Mouse (Mus musculus) ovary, postnatal 36 days (tissue): Measurements from ENCODE around the gene Fam185a.

ENCODE experiments used
- DNase-seq: peaks from one replicate; pipeline ENCODE4 v3.0.0; 2022; ENCODE audit warnings: low spot score, mixed read lengths

The Fam185a gene

DNA sequence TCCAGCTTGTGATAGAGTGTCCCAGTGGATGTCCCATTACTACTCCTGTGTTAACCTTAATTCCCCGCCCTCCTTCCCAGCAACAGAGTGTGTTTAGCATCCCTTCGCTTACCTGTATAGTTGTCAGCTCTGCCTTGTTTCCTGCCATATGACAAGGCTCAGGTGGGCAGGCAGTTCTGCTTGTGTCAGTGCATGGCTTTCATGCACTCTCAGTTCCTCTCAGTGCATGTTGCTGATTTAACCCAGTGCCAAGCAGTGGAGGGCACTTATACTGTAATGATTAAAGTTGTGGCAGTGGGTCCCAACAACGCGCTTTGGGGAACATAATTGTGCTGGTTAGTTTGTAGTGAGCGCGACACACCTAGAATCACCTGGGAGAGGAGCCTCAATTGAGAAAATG lies 1.9 kb downstream of the Fam185a start:
- DNase-seq = no peak

DNA sequence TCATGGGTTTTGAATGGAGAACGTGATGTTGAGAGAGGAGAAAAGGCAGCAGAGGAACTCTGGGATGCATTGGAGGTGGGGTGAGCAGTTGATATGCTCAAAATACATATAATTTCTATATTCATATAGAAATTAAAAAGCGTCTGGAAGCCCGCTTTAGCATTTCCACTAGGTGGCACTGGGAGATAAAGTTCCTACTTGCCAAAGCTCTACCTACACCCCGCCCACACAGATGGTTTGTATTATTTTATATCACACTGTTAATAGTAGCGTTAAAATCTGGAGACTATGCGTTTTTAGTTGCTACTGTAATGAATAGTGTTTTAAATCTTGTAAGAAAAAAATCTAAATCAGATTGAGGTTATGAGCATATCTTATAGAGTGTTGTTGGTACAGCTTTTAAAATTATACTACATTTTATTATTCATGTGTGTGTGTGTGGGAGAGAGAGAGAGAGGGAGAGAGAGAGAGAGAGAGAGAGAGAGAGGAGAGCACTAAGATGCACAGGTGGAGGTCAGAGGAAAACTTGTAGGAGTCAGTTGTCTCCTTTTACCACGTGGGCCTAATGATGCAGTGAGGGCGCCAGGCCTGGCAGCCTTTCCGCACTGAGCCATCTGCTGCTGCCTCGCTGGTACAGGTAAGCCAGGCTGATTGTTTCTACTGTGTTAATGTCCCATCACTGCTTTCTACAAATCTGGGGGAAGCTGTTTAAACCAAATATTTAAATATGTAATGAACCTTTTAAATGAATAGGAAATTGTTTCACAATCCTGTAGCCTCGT lies 9.6 kb downstream of the Fam185a start:
- DNase-seq = no peak

DNA sequence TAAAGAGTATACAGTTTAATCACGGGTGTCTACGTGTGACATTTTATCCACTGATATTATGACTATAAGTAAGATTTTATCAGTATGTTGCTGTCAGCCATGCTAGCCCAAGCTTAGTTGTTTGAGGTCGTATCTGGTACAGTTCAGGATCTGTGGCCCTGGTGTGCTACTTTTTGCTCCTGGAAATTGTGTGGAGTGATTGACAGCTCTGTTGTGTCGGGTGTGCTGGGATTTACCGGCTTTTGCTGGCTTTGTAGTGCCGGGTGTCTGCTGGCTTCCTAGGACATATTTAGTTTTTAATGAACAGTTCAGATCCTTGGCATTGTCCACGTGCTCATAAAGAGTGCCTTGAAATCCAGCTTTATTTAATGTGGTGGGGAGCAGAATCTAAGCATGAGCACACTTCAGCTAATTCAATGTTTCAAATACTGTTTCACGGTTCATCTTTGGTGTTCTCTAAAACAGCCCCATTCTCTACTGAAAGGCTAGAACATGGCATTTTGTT lies 11.8 kb downstream of the Fam185a start:
- no peak for DNase-seq

DNA sequence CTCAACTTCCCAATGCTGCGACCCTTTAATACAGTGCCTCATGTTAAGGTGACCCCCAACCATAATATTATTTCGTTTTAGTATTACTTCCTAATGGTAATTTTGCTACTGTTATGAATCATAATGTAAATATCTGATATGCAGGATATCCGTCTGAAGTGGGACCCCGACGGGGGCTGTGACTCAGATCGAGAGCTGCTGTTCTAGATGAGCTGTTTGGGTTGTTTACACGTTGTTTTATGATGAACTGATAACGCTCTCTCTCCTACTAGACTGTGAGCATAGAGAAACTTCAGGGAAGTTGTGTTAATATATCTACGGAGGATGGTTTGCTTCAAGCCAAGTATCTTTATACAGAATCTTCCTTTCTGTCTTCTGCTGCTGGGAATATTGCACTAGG lies 13.7 kb downstream of the Fam185a start:
- DNase-seq = no peak

DNA sequence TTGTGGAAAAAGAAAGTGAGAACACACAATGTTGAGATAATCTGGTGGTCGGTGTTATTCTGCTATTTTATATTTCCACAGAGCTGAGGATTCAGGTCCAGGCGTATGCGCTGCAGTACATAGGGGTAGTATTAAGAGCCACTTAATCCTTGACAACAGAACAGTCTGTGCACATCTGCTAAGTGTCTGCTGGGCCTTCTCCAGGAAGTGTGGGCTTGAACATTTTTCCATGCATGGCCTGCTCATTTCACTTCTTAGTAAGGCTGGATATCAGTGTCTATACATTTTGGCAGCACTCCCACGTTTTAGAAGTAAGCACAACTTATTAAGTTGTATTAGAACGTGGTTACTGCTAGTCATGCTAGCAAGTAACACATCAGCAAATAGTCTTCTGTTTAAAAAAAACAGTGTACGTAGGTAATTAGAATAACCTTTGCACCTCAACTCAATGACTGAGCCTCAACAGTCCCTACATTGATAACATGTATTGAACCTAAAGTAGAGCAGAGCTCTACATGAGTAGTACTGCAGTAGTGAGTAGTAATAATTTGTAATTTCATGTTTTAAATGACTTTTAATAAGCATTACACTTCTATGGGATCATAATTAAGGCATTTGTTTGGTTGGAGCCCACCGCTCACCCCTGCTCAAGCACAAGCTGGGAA lies 14.8 kb downstream of the Fam185a start:
- no peak for DNase-seq

DNA sequence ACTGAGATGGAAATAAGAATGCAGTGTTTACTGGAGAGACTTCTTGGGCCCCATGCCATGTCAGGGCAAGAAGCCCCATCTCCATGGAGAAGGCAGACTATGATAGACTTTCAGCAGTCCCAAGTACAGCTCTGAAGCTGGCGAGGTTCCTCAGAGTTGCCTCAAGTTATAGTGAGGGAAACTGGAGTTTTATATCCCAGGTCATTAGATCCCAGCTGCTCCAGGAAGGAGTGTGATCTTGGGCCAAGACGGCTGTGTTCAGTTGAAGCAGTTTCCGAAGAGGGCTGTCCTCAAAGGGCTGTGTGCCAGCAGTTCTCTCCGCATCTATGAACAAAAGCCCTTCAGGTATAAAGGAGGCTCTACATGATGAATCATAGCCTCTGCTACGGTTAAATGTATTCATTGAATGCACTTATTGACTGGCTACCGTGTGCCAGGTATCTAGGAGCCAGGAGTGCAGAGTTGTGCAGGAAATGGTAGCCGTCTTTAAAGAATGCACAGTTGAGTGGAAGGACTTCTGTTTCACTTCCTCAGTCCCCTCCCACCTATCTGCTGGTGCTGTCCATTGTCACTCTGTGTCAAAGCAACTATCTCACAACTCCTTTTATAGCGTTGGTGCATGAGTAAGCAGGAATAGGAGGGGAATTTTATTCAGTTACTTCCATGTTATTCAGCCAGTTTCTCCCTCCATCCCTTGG lies 16.2 kb downstream of the Fam185a start:
- DNase-seq = peak; percentile 29

DNA sequence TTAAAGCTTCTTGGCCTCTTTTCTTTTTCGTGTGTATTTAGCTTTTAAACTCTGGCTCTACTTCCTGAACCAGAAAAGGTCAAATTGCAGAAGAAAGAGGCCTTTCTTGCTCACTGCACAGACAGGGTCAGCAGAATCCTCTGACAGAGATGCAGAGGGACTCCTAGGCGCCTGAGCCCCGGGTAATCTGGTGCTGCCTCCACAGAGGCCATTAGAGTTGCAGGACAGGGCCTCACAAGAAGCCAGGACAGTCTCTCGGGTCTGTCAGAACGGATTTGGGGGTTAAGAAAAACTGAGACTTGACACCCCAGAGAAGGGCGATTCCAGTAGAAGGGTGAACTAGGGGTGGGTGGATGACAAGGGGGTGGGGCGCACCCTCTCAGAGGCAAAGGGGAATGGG lies 42.6 kb downstream of the Fam185a start:
- no peak for DNase-seq

DNA sequence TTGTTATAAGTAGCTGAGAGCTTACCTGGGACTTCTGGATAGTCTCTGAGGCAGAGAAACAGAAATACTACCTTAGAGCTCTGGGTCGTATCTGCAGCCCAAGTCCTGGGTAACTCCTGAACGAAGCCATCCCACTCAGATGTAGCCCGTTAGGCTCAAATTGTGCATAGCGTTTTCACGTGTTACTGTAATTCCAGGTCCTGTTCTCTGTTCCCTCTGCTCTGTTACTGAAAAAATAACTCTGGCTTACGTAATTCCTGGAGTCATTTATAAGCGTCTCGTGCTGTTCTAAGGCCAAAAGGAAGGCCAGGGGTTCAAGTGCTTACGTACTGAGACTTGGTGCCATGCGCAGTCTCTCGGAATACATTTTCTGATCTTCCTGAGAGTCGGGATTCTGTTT lies 43.3 kb downstream of the Fam185a start:
- no peak for DNase-seq

DNA sequence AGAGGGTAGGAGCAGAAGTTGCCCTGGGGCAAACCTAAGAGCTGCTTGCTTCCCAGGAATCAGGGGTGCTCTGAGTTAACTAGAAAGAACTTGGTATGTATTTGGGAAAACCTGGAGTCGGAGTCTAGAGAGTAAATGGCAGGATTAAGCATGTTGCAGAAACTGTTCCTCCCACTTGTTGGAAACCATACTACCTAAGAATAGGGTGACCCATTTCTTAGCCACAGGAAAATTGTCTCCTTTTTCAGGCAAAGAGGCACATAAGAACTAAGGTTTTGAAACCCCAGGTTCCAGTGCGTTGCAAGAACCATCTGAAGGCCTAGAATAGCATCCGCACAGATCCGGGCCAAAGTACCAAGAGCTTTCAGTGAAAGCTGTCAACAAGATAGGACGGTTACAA lies 53.7 kb downstream of the Fam185a start:
- DNase-seq = no peak

DNA sequence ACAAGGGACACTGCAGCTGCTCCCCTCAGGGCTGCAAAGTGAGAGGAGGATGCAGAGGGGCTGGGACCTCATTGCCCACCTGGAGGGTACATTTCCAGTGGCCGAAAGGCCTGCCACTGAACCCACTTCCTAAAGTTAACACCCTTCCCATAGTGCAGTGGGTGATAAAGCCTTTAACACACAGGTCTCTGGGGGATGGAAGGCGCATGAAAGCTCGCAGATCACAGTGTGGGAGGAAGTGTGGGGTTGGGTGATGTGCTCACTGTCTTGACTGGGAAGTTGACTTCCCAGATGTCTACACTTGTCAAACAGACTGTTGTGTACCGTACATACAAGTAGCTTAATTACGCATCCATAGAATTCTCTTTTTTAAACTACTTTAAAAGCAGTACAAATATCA lies 55.0 kb downstream of the Fam185a start:
- DNase-seq = no peak

DNA sequence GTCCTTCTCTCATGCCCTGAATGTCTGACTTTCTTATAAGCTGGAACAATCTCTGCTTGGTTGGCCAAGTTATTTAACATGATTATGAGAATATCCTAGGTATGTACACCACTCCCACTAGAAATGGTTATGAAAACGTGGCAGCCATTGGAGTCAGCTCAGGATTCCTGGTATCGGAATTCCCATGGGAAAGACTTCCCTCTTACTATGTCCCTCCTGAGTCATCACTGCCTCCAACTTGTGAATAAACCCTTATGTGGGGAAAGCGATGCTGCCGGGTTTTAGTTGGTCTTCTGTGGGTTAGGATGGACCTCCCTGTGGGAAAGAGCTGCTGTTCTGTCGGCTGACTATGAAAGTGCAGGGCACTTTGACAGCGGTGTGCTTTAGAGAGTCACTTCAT lies 56.8 kb downstream of the Fam185a start:
- DNase-seq = no peak

DNA sequence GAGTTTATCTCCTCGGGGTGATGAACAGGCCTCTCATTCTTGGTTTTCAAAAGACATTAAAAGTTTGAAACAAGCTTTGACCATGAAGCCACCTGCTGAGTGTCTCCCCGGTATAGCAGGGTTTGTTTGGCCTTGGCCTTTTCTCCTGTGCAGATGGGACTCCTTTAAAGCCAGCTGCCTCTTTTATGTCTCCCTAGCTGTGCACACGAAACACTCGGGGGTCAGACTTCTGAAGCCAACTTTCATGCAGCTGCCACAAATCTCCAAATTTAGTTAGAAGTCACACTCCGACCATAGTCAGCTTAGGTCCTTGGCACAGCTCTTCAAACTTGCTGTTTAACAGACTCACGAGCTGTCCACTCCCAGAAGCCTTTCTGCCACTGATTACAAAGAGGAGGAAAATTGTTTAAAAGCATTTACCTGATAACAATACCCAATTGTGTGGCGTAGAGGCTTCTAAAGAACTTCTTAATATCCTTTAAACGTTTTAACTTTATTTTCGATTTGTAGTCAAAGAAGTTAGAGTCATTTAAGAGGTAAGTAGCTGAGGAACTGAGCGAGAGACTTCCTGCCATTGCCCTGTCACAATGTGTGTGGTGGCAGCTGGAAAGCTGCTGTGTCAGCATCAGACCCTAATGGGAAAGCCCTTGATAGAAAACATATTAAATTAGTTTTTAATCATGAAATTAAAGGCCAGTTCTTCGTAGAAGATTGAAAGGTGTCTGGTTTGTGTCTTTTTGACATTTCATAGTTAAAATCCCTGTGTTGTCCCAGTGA lies 57.9 kb downstream of the Fam185a start:
- no peak for DNase-seq

DNA sequence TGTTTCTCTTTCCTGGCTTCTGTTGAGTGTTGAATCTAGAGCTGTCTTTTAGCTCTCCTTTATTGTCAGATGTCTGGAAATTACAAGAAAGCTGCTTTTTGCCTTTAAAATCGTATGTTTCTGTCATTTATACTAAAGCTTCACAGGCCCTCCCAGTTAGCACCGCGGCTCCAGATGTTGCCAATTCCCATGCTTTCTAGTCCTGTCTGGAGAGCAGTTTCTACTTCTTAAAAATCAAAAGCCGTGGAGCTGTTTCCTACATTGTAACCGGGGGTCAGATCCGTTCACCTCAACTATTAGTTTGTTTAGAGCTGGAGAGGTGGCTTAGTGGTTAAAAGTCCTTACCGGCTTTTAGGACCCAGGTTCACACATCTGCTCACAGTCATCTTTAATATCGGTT lies 58.5 kb downstream of the Fam185a start:
- no peak for DNase-seq

DNA sequence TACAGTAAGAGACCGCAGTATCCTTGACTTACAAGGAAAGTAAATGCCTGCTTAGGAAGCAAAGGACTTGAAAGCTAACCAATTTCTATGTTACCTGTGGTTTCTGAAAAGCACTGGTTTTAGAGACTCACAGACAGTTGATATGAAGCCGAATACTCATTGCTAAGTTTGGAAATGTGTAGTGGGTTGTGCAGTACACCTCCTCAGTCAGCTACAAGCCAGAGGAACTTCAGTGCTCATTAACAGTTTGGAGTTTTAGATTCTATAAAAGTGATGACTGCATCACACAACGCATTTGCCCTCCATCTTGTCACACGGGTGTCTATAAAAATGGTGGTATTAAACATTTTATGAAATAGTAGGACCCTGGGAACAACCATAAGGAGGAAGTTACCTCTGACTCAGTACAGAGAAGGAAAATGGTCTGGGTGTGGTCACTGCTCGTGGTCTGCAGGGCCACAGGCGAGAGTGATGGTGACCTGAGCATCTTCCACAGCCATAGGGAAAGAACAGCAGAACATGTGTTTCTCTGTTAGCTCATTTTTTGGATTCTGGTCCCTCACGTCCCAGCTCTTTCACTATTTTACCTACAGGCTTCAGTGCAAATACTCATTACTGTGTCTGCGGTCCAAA lies 60.6 kb downstream of the Fam185a start:
- DNase-seq = no peak

DNA sequence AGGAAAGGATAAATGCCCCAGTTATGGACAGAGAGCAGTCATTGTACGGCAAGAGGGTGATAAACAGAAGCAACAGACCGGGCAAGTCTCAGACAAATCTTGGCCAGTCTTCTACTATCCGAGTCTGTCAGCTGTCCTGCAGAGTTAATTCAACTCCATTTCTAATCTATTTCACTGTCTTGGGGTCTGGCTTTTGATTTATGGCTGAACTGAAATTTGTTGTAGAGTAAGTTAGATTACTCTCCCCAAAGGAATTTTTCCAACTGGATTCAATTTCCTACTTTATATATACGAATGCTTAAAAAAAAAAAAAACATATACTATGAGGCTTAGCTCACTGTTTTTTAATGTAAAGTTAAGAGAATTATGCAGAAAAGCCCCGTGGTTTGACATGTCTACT lies 62.0 kb downstream of the Fam185a start:
- DNase-seq = no peak

DNA sequence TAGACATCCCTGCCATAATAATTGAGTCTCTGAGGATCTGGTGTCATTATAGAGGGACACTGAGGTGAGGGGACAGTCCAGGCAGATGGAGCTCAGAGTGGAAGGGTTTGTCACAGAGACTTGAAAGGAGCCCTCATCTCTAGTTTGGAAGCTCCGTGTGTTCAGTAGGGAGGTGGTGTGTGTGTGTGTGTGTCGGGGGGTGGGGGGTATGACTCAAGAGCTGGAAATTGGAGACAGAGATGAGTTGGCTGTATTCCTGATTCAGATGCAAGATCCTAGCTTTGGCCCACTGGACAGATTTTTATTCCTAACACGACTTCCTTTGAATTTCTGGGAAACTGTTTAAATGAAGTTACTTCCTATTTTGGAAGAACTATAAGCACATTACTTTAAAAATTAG lies 62.5 kb downstream of the Fam185a start:
- DNase-seq = no peak

DNA sequence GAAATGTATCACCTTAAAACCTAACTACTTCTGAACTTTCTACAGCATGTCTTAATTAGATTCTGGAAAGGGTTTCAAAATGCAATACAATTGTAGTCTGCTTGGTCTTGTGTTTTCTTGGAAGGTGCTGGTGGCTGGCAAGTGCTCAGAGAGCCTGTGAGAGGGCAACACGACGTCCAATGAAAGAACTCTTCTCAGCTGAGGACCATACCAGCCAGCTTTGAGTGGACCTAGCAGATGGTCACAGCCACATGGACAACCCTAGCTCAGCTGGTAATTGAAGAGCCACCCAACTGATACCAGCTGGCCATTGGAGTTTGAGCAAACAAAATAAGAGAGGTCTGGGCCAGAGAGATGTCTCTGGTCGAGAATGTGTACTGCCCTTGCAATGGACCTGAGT lies 63.0 kb downstream of the Fam185a start:
- DNase-seq = no peak

DNA sequence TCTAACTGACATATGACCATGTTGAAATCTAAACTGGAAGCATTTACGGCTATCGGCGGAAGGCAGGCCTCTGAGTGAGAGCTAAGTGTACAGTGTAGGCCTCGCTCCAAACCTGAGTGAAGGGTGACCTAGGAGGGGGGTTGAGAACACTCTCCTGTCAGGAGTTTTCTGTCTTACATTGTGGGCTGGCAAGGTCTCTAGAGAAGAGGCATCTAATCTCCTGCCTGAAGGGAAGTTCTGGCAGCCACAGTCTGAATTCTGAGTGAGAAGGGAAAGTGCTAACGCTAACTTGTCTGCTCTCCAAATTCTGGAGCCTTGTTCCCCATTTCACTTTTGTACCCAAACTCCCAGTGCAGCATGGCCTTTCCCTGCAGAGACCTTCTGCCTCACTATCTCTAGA lies 63.7 kb downstream of the Fam185a start:
- no peak for DNase-seq

DNA sequence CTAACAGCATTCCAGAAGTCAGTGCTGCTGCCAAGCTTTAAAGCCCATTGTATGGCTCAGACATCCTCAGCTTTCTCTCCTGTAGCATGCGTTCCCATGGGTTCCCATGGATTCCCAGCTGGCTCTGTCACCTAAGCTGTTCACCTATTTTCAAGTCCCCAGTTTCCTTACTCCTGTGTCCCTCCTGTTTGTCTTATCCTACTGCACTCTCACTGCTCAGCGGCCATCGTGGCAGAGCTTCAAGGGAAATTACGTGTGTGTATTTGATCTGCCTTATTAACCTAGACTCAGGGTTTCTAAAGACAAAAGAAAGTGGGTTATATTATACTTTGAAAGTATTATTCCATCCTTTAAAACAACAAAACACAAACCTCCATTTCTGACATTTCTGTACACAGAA lies 64.4 kb downstream of the Fam185a start:
- DNase-seq = no peak

DNA sequence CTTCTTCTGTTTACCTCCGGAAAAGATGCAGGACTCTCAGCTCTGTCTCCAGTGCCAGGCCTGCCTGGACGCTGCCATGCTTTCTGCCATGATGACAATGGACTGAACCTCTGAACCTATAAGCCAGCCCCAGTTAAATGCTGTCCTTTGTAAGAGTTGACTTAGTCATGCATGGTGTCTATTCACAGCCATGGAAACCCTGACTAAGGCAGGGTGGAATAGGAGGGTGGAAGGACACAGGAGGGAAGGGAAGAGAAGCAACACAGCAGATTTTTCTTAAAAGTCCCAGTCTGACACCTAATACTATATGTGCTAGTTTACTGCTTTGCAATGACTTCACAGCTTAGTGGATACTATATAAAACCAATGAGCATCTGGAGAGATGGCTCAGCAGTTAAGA lies 66.7 kb downstream of the Fam185a start:
- no peak for DNase-seq

DNA sequence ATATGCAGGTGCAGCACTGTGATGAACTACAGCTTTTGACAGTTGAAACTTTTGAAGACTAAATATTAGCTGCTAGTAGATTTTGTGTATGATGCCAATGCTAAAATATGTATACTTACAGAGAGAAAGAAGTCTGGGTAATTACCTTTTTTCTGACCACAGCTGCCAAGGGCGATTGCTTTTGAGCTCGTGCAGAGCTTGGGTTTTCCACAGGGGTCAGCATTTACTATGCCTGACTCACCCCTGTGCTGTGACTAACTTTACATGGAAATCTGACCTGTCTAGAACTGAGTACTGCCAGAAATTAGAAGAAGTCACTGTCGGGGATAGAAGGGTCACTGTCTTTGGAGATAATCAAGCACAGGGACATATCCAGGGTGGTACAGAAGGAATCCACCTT lies 67.5 kb downstream of the Fam185a start:
- DNase-seq = no peak
